Mouse (Mus musculus): ENCODE results near the gene Mtf2. TPM values are rescaled to one million over a fixed set of nuclear protein-coding genes. Genes with fewer than 3 reads are reported as not detected.

Gene Mtf2
- total RNA-seq (2023): 10 to 100 TPM; 33.3 to 39.8 TPM

DNA sequence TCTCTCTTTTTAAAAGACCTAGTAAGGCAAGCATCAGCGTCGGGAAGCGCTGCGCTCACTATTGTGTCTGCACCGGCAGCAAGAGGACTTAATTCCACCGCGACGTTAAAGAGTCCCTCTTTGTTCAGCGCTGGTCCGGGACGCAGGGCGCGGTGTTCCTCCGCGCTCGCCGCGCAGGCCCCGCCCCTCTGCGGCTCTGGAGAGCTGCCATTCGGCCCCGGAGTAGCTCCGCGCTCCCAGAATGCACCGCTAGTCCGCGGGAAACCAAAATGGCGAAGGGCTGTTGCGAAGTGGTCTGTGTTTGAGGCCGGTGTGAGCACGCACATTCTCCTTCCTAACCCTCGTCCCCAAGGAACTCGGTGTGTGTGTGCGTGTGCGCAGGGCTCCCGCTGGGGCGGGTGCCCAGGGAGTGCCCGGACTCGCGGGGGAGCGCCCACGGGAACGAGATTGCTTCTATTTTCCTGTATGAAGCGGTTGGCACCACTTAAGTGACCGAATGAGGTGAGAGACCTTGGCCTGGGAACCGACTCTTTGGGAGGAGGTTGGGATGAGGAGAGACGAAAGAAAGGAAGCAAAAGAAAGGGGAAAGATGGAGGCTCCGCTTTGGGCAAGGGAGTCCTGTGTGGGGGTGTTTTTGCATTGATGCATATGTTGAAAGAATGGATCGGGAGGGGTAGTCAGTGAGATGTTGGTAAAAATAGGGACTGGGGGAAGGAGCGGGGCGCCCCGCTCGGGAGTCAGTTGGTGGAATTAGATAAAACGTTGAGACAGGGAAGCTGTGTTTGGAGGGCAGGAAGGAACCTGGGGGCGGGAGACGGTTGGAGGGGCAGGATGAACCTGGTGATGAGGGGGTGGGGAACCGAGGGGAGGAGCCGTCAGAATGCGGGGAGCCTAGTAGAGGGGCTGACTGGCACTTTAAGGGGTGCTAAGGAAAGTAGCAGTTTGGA lies at the start of gene Mtf2:
Gene Mtf2, plus strand, starts transcription at position 210 of the 947 bp plus-strand sequence.

DNA sequence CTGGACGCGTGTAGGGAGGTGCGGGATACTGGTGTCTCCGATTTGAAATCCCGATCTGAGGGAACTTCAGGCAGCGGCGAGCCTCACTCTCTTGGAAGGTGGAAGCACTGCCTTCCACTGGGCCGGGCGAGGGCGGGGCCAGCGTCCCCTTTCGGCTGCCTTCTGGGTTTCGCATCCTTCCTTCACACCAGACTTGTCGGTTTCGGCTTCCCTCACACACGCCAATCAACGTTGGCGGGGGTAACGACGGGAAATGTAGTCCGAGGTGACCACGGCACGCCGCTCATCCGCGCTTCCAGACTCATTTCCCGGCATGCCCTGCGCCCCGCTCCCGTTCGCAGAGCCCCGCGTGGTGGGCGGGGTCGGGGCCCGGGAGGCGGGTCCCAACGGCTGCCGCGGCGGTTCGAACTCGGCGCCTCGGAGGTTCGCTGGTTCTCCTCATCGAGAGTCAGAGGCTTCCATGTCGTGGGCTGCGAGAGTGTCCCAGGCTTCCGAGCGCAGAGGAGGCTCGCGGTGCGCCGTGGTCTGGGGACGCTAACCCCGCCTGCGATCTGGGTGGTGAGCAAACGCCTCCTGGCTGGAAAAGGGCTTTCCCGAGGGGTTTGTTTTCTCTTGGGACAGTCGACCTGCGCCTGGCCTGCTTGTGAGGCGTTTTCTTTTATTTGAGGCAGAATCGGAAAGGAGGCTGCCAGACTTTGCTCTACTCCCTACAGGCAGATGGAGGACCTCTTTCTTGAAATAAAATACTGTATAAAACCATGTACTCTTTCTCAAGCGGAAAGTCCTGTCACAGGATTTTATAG lies 67.2 kb downstream of the Mtf2 start, which contains the start of the genes Tmed5 and Ccdc18:
Gene Tmed5, minus strand, starts transcription at position 180 of the 803 bp plus-strand sequence.
Gene Ccdc18, plus strand, starts transcription at position 435 of the 803 bp plus-strand sequence.

Other genes with a start within 250 kb of the Mtf2 start
- under 1 TPM in 1 of 2 experiments, not detected in 1; 0.20 TPM for gene Ube2d2b, start 235.6 kb upstream of the Mtf2 start, total RNA-seq (2023)
- 10 to 100 TPM; 35.0 to 36.4 TPM for gene Evi5, start 190.6 kb upstream of the Mtf2 start, total RNA-seq (2023)
- gene Rpl5, start 165.2 kb upstream of the Mtf2 start, total RNA-seq (2023): 10 to 100 TPM; 28.1 to 37.5 TPM
- 10 to 100 TPM; 20.6 to 27.2 TPM for gene Fam69a, start 78.6 kb upstream of the Mtf2 start, total RNA-seq (2023)
- 10 to 100 TPM; 51.1 to 51.7 TPM for gene Tmed5, start 66.9 kb downstream of the Mtf2 start, total RNA-seq (2023)
- 1 to 10 TPM; 6.2 to 7.3 TPM for gene Ccdc18, start 67.2 kb downstream of the Mtf2 start, total RNA-seq (2023)
- gene Dr1, start 203.2 kb downstream of the Mtf2 start, total RNA-seq (2023): 10 to 100 TPM; 38.0 to 43.0 TPM
- 1 to 10 TPM; 2.2 to 2.3 TPM for gene Pigg, start 246.9 kb downstream of the Mtf2 start, total RNA-seq (2023)

All from neutrophil, adult 59 days (primary cell).